Mouse (Mus musculus): ENCODE data around the gene Sec63.

DNA sequence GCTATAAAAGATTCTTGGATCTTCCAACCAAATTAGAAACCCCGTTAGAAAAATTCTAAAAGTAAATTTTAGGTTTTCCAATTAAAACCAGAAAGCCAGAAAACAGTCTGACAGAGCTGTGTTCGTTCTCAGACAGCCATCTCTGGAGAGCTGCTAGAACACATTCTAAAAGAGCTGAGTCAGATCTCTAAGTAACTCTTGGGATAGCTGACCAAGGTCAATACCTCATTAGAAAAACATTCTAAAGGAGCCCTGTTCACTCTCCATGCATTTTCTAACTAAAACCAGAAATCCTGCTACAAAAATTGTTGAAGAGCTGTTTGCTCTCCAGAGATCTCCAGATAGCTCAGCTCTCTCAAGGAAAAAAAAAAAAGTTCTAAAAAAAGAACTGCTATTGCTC, 31.7 kb upstream of the Sec63 start:
- TF ChIP-seq CTCF (IDR thresholded peaks at IDR 0.05; ENCODE audit: control insufficient read depth, insufficient read depth, low read length) = no peak
- no peak for TF ChIP-seq POLR2A (IDR thresholded peaks at IDR 0.05; ENCODE audit: borderline replicate concordance, control insufficient read depth, low read depth, low read length)
